Mouse (Mus musculus): Measurements from ENCODE around the gene Lyrm2.

Gene Lyrm2

DNA sequence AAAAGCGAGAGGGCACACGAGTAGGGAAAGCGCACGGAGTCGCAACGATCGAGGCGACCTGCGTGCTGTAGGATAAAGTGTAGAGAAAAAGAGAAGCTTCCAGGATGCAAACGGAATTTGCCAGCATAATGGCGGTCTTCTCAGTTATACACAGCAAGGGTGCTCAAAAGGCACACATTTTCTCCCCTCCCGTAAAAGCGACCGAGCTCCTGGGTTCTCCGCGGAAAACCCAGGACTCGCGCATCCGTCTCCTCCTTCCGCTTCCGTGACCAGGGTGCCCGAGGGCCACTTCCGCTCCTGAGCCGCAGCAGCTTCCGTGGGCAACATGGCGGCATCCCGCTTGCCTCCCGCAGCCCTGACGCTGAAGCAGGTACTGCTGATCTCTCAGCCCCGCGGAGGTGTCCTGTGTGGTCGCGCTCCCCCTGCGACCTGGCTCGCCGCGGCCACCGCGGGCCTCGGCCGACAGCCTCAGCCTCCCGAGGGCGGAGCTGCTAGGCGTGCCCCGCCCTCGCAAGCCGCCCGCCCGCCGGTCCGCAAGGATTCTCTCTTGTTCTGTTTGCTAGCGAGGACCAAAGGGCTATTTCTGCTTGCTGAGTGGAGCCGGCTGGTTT is at the start of gene Lyrm2:
Gene Lyrm2 (plus strand): TSS at position 288 of the 611 bp plus-strand sequence.
- peak; percentile 83 for DNase-seq

DNA sequence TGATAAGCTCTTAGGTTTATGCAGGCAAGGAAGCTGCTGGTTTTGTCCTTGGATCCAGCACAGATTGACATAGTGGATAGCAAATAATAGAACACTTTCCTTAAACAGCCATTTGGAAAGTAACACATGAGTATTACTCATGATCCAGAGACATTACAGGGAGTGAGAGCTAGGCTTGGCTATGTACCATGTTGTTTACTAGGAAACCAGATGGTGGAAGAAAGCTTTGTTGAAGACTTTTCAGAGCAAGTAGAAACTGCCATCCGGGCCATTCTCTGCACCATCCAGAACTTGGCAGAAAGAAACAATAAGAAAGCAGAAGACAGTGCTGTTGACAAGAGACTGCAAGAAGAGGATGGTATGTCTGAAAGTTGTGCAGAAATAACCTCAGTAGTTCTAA is 49.3 kb upstream of the Lyrm2 start:
- no peak for DNase-seq

DNA sequence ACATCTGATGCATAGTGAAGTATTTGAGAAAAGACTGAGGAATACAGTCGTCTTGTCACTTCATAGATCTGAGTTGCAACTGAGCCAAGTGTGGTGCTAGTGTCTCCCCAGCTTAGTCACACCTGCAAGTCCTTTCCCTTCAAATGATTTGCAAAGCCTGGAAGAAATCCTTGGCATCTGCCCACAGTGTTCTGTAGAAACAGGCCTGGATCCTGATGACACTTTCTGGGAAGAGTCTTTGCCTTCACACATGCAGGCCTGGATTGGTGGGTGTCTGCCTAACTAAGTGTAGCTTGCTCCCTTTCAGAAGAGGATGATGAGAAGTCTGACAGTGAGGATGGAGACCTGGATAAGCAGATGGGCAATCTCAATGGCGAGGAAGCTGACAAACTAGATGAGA is 42.6 kb upstream of the Lyrm2 start:
- DNase-seq, result no peak

DNA sequence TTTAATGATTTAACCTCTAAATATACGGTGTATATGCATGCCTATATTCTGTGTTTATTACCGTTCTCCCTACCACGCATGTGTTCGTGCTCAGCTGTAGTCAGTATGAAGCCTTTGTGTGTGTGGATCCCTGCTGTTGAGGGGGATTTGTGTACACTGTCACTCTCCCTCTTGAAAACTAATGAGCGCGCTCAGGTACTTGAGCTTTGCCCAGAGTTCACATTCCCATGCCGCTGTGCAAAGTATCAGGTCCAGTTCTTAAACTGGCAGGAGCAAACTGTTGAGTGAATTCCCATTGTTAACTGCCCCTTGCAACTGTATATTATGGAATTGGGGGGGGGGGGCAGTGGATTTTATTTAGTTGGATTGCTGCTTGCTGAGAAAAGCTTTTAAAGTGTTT is 32.6 kb upstream of the Lyrm2 start:
- DNase-seq, result no peak

DNA sequence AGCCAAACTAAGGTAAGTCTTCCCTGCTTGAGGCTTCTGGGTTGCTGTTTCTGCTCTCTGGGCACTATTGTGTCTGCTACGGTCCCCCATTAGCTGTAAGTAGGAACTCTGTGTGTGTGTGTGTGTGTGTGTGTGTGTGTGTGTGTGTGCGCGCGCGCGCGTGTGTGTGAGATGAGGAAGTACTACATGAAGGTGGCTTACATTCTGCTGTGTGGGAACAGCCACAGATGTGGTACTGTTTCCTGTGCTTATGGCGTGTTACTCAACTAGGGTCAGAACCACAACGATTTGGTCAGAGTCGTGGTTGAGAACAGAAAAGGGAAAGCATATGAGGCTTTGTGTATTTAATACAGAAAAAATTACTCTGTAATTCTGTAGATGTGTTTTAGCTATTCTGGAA is 32.0 kb upstream of the Lyrm2 start:
- no peak for DNase-seq

DNA sequence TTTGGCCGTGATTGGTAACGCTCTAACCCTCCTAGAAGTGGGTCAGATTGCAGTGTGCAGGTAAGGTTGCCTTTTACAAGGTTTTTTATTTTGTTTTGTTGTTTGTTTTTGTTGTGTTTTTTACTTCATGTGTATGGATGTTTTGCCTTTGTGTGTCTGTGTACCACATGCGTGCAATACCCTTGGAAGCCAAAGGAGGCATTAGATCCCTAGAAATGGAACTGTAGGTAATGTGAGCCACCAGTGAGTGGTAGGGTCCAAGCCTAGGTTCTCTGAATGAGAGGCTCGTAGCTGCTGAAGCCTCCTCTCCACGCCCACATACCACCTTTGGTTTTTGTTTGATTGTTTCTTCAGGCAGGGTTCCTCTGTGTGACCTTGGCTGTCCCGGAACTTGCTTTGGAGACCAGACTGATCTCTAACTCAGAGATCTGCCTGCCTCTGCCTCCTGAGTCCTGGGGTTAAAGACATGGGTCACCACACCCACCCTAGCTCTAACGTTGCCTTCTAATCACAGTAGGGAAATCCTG is 29.7 kb upstream of the Lyrm2 start:
- no peak for DNase-seq

DNA sequence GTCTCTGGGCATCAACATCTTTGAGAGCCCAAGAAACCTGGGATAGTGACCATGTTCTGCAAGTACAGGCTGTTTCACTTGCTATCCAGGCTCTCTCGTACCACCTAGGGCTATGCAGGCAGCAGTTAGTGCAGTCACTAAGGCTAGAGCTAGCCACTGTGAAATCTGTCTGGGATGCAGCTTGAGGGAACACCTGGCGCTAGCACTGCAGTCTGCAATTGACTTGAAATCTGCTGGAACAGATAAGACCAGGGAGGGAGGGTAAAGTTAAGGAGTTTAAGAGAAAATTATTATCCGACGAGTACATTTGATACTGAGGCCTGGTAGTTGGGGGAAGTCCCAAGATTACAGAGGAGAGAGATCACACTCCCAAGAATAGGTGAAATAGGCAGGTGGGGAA is 20.1 kb upstream of the Lyrm2 start:
- DNase-seq, result no peak

DNA sequence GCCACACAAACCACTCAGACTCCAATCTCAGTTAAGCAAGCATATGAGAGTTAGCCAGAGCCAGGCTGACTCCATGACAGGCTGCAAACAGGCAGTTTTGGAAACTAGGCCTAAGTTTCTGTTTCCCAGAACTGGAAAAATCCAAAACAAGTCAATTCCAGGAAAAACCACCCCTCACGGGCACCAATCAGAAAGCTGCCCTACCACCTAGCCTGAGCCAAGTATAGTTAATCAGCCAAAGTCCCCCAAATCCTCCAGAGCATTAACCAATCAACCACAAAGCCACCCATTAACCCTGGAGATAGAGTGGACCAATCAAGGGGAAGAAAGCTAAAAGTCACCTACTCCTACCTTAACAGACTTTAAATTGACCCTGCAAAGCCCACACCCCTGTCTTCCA is 12.9 kb upstream of the Lyrm2 start:
- DNase-seq, result no peak

DNA sequence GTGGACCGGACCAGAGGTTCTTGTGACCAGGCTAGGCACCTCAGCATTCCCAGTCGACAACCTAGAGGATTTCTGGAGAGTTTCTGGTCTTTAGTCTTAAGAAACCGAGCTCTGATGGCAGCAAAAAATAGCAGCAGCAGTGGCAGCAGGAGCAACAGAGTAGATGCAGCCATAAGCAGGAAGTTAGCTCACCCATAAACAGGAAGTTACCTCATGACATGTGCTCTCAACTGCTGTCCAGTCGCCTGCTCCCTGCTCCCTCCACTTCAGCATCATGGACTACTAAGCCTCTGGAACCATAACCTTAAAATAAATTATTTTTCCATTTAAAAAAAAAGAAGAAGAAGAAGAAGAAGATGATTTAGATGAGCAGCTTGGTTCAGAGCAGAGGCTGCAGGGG is 11.0 kb upstream of the Lyrm2 start:
- no peak for DNase-seq

DNA sequence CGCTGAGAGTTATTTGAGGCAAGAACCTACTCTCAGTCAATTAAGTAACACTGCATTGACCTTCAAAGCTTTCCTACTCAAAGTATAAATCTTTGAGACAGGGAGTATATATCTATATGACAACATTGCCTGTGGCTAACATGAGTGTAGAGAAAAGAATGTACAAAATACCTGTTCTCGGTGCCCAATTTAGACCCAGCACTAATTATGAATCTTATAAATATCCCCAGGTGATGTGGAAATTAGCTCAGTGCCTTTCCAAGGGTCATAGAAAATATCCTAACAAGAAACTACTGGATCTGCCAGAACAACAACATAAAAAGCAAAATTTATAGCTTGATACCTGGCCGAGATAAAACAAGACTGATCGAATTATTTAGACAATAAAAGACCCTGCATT is 1.1 kb upstream of the Lyrm2 start:
- no peak for DNase-seq

DNA sequence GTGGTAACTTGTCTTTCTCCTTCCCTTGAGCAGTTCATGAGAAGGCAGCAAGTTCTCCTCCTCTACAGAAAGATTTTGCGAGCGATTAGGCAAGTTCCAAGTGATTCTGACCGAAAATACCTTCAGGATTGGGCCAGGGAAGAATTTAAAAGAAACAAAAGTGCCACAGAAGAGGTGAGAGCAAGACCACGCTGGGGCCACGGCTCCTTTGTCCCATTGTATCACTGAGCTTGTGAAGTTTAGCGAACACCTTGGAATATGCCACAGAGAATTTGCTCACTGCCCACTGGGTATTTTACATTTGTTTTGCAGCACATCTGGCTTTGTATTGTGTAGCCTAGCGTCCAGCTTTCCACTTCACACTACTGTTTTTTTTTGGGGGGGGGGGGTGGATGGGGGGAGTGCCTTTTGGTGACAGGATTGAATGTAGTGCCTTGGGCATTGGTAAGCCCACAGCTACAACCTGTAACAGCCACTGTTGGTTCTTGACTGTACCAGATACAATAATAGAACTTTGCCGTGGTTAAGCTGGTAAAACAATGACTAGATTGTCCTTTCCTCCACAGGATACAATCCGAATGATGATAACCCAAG is 621 bp downstream of the Lyrm2 start:
- no peak for DNase-seq

DNA sequence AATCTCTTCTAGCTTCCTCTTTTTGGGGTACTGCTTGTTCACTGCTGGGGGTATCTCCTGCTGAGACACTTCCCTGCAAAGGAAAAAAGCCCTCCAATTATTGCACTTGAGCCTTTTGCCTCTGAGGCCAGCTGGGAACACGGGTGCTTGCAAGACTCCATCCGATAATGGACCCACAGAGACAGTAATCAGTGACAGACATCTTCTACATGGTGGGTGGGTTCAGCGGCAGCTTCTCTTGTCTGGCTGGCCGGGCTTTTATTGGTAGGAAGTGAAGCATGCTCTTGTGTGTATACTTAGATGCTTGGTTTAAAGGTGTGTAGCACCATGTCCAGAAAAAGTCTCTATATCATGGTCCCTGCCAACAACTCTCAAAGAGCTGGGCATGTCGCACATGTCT is 17.4 kb downstream of the Lyrm2 start:
- DNase-seq, result no peak

DNA sequence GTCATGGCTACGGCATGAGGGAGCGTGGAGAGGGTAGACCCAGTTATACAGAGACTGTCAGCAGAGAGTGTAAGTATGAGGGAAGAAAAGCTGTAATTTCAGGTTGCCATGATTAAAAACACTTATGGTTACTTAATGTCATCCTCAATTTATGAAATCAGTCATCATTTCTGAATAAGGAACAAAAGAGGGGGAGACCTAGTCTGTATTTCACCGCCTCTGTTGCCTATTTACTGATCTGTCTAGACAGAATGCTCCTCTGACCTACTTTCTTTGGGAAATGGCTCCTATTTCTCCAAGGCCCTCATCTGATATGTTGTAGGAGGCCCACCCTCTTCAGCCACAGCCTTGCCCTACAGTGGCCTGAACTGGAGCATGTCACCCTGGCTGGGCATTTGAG is 20.6 kb downstream of the Lyrm2 start:
- no peak for DNase-seq

DNA sequence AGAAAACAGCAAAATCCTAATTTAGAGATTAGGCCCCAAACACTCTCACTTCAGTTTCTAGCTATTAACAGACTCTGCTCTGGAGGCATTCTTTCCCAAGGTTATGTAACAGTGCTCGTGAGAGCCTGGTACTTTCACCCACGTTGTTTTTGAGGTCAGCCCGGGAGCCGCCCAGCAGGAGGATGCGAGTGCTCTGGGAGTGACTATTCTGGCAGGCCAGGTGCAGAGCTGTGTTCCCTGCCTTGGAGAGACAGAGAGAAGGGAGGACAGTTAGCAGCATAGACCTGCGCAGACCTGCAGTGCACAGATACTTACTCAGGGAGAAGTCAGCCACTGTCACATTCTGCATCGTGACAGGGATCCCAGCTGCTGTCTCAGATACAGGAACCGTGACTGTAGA is 24.2 kb downstream of the Lyrm2 start:
- DNase-seq, result peak; percentile 53

DNA sequence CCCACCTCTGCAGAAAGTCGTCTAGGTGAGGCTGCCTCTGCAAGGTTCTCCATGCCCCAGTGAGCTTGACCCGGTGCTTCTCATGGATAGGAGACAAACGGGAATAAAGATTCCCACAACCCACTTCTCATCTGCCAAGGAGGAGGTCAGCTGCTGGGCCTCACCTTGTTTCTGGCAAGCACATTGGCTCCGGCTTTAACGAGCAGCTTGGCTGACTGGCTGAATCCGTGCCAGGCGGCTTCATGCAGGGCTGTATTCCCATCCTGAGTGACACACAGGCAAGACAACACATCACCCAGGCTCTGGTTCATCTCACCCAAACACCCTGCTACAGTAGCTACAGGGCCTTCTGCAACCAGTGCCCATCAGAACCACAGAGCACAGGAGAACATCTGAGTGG is 26.9 kb downstream of the Lyrm2 start:
- DNase-seq, result peak; percentile 92

DNA sequence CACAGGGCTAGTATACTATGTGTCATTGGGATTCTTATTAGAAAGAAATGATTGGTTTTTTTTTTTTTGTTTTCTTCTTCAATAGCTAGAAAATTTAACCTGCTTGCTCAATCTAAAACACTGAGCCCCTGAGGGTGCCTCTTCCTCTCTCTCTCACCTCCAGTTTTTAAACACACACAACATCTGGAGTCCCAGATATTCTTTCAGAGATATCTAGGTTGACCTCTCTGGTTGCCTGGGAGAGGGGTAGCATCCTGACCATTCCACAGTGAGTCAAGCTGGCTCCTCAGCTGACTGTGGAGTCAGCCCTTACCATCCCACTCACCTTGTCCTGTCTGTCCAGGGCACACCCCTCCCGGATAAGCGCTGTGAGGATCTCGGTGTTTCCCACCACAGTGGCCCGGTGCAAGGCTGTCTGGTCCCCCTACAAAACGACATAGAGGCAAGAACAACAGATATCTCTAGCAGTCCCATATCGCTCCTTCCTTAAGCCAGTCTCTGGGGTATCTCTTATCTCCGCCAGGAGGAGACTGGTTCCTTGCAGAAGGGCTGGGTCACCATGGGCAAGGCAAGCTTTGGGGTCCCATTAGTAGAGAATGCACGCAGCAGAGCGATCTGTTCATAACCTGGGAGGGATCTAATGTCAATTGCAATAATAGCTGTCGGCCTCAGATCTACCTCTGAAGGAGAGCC is 28.5 kb downstream of the Lyrm2 start:
- no peak for DNase-seq

DNA sequence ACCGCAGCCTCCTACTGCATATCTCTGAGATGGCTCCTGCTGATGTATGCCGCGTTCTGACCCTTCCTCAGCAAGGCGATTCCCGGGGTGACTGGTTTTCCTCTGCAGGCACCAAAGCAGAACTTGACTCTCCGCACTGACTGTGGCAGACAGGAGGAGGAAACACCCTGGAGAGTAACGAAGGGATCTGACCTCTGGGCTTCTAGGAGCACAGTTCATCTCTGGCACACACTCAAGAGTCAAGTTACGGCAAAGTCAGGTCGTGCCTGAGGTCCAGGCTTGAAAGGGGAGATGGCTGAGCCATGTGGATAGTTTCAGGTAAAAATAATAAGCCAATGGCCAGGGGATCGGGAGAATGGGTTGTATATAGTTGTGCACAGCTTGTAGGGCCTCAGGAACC is 29.3 kb downstream of the Lyrm2 start:
- DNase-seq, result no peak

DNA sequence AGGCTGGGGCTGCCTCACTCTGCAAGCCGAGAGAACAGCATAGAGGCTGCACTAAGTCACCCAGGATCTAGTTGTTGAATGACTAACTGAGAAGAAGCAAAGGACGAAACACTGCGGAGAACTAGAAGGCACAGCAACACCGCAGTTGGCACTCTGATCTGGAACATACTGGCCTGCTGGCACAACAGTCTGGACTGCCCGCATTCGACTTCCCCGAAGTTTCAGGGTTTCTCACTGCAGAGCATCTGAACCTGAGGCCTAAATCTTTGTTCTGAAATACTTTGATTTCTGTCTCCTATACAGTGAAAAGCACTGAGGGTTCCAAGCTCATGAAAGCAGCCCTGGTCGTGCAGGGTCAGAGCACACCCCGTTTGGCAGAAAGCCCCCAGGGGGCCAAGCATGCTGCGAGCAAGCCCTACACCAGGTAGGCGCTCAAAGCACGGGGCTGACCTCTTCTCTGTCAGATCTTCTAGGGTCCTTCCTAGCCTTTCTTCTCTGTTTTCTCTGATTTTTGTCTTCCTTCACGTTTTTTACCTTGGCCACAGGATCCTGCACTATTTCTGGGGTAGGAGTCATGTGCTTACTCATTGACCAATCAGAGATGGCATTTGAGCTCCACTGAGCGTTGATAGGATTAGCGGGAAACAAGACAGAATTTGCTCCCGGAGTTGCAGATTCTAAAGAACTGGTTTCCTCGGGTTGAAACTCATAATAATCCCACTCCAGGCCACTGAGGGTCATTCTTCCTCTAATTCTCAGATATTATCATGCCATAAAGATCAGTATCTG is 33.6 kb downstream of the Lyrm2 start:
- DNase-seq, result peak; percentile 30

DNA sequence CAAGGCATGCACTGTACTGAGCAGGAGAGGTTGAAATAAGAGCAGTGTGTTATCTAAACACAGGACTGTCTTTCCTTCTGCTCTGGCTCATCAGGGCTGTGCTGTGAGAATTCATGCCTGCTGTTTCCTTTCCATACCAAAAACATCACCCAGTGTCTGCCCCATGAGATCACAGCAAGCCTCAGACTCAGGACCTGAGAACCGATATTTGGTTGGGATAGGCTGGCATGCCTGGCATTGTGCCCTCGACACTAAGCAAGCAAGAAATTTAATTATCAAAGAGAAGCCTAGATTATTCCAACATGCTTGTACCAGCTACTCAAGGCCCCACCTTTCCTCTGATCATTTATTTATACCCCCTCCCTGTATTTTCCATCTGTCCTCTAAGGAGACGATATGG is 34.5 kb downstream of the Lyrm2 start:
- no peak for DNase-seq

DNA sequence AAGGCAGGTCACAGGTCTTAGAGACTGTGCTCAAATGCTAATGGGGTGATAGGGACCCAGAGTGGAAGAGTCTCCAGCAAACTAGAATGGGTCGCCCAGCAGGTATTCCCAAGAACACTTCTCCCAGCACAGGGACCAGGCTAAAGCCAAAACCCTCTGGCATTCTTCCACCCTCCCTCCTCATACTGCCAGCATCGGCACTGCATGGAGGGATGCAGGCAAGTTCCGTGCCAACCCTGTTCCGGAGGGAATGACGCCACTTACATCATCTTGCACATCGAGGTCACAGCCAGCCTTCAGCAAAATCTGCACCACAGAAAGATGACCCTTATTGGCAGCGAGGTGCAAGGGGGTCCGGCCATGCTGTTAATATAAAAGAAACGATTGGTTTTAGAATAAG is 36.0 kb downstream of the Lyrm2 start:
- DNase-seq, result peak; percentile 29

DNA sequence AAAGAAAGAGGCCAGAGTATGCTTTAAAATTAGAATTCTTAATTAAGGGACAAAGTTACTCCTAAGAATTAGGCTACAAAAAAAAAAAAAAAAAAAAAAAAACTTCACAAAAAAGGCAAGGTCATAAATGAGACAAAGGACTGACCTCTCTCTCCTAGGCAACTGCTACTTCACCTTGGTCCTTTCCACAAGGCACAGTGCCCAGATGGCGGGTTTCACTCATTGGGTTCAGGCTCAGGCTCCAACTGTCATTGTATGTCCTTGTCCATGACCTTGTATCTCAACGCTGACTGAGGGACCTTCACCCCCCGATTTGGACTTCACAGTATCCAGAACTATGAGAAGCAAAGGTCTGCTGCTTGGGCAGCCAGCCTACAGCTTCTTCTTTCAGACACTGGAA is 38.3 kb downstream of the Lyrm2 start:
- no peak for DNase-seq
